Mouse (Mus musculus) megakaryocyte-erythroid progenitor cell, adult 5-6 weeks (primary cell): ENCODE measurements around the gene Rhbdl1. TPM values are rescaled to one million over a fixed set of nuclear protein-coding genes. Genes with fewer than 3 reads are reported as not detected.

Experiments used
- ATAC-seq: replicated peaks from 2 replicates; pipeline ENCODE4 v1.8.0; 2016; ENCODE audit warnings: mild to moderate bottlenecking, inconsistent platforms; ENCODE audit not compliant: severe bottlenecking, poor library complexity, low FRiP score, low TSS enrichment
- total RNA-seq, 2 experiments: library from RNA; stranded (forward) in 1 of 2; stranded (reverse) in 1 of 2; fragments of 200-1000, 215-1000 nt in 1 of 2; fragments of >200 nt in 1 of 2; fragmentation: Nextera tagmentation in 1 of 2; gene quantifications; 2 replicates each; pipeline ENCODE4 v1.2.3; 2014 to 2017

Rhbdl1 gene
- total RNA-seq, 2 experiments from 2014 or later, result 0.47 to 0.50 TPM

- no peak for ATAC-seq
These were observed 6.2 kb downstream of the Rhbdl1 start for GRCm38 (mm10) chr17:25830806-25831431.

GRCm38 (mm10) chr17:25830200-25830753 is 6.8 kb downstream of the Rhbdl1 start:
- ATAC-seq, result no peak

- no peak for ATAC-seq
These were observed 7.5 kb downstream of the Rhbdl1 start for GRCm38 (mm10) chr17:25829558-25830017.

GRCm38 (mm10) chr17:25828712-25829557 is 8.2 kb downstream of the Rhbdl1 start, which contains the start of gene Jmjd8:
TSS of gene Jmjd8 (plus strand) at chr17:25828867.
- ATAC-seq, result peak; percentile 41

GRCm38 (mm10) chr17:25828223-25828594 is 8.9 kb downstream of the Rhbdl1 start:
- no peak for ATAC-seq

- ATAC-seq, result no peak
These were observed 9.4 kb downstream of the Rhbdl1 start for GRCm38 (mm10) chr17:25827546-25828222.

- ATAC-seq, result no peak
These were observed 10.1 kb downstream of the Rhbdl1 start for GRCm38 (mm10) chr17:25827011-25827410.

GRCm38 (mm10) chr17:25825984-25826570 is 11.0 kb downstream of the Rhbdl1 start:
- ATAC-seq, result no peak

GRCm38 (mm10) chr17:25825311-25825710 is 11.8 kb downstream of the Rhbdl1 start:
- ATAC-seq, result no peak

GRCm38 (mm10) chr17:25824362-25825142 is 12.5 kb downstream of the Rhbdl1 start:
- no peak for ATAC-seq

GRCm38 (mm10) chr17:25823452-25823851 is 13.6 kb downstream of the Rhbdl1 start, which contains the start of gene Wdr24:
TSS of gene Wdr24 (plus strand) at chr17:25823627.
- peak; percentile 72 for ATAC-seq

- 0 out of 2 replicates have a peak, but pooled peaks have one; percentile 23 for ATAC-seq
These were observed 18.0 kb downstream of the Rhbdl1 start for GRCm38 (mm10) chr17:25818851-25819780.

- no peak for ATAC-seq
These were observed 19.4 kb downstream of the Rhbdl1 start for GRCm38 (mm10) chr17:25817662-25818061.

GRCm38 (mm10) chr17:25813471-25813870 is 23.6 kb downstream of the Rhbdl1 start:
- ATAC-seq, result peak; percentile 69

GRCm38 (mm10) chr17:25810890-25811289 is 26.2 kb downstream of the Rhbdl1 start:
- no peak for ATAC-seq

- no peak for ATAC-seq
These were observed 27.3 kb downstream of the Rhbdl1 start for GRCm38 (mm10) chr17:25809606-25810340.
